Mouse (Mus musculus) c-Kit-positive CD71-positive TER-119-negative erythroid progenitor cells, embryonic 14.5 days (primary cell): ENCODE data around the gene Myo16.
A peak's percentile ranks its signal among the peaks of the same experiment; 100 is the strongest.

Experiments
- DNase-seq: peaks from one replicate; pipeline ENCODE4 v3.0.0-alpha.2; 2013; ENCODE audit warnings: low read depth

Myo16 gene

GRCm38 (mm10) chr8:10303992-10304391, 150.3 kb downstream of the Myo16 start:
- DNase-seq, result no peak

GRCm38 (mm10) chr8:10304721-10305120, 151.0 kb downstream of the Myo16 start:
- DNase-seq, result no peak

- no peak for DNase-seq
Measured at GRCm38 (mm10) chr8:10307345-10307744, 153.6 kb downstream of the Myo16 start.

- no peak for DNase-seq
Measured at GRCm38 (mm10) chr8:10307770-10308476, 154.2 kb downstream of the Myo16 start.

- DNase-seq, result no peak
Measured at GRCm38 (mm10) chr8:10310470-10310869, 156.8 kb downstream of the Myo16 start.

GRCm38 (mm10) chr8:10312316-10312715, 158.6 kb downstream of the Myo16 start:
- no peak for DNase-seq

GRCm38 (mm10) chr8:10316201-10316600, 162.5 kb downstream of the Myo16 start:
- no peak for DNase-seq

GRCm38 (mm10) chr8:10318103-10318502, 164.4 kb downstream of the Myo16 start:
- DNase-seq, result no peak

- no peak for DNase-seq
Measured at GRCm38 (mm10) chr8:10350451-10350850, 196.7 kb downstream of the Myo16 start.

- DNase-seq, result no peak
Measured at GRCm38 (mm10) chr8:10358711-10359110, 205.0 kb downstream of the Myo16 start.

- DNase-seq, result no peak
Measured at GRCm38 (mm10) chr8:10362949-10363348, 209.2 kb downstream of the Myo16 start.

GRCm38 (mm10) chr8:10363654-10364406, 210.1 kb downstream of the Myo16 start:
- no peak for DNase-seq

GRCm38 (mm10) chr8:10366141-10366540, 212.4 kb downstream of the Myo16 start:
- DNase-seq, result no peak

- no peak for DNase-seq
Measured at GRCm38 (mm10) chr8:10372571-10372970, 218.9 kb downstream of the Myo16 start.

GRCm38 (mm10) chr8:10387143-10387542, 233.4 kb downstream of the Myo16 start:
- DNase-seq, result no peak

- no peak for DNase-seq
Measured at GRCm38 (mm10) chr8:10391096-10391683, 237.5 kb downstream of the Myo16 start.

- no peak for DNase-seq
Measured at GRCm38 (mm10) chr8:10391913-10392312, 238.2 kb downstream of the Myo16 start.

- DNase-seq, result no peak
Measured at GRCm38 (mm10) chr8:10394506-10394905, 240.8 kb downstream of the Myo16 start.

- DNase-seq, result no peak
Measured at GRCm38 (mm10) chr8:10395146-10395545, 241.4 kb downstream of the Myo16 start.

- DNase-seq, result peak; percentile 34
Measured at GRCm38 (mm10) chr8:10402606-10403005, 248.9 kb downstream of the Myo16 start.

GRCm38 (mm10) chr8:10405469-10405868, 251.8 kb downstream of the Myo16 start:
- no peak for DNase-seq

GRCm38 (mm10) chr8:10409043-10409442, 255.3 kb downstream of the Myo16 start:
- DNase-seq, result no peak

- no peak for DNase-seq
Measured at GRCm38 (mm10) chr8:10411511-10411910, 257.8 kb downstream of the Myo16 start.
